Mouse (Mus musculus) midbrain, embryonic 15.5 days (tissue): ENCODE measurements around the gene Gm10840. TPM values are rescaled to one million over a fixed set of nuclear protein-coding genes. Genes with fewer than 3 reads are reported as not detected.

Experiments used
- ATAC-seq: fragments of 200-750 bp; cut with Nextera tagmentation; replicated peaks from 2 replicates; pipeline ENCODE4 v1.8.0; 2017; ENCODE audit warnings: moderate TSS enrichment
- H3K27ac ChIP-seq: fragments of 300-500 bp; sonication (generic); 2 replicates; pipeline ENCODE4 v1.5.1; 2015; ENCODE audit warnings: mild to moderate bottlenecking, inconsistent platforms
- H3K27me3 ChIP-seq: fragments of 300-500 bp; sonication (generic); replicated peaks from 2 replicates; pipeline ENCODE4 v1.6.1; 2015; ENCODE audit warnings: inconsistent platforms
- H3K36me3 ChIP-seq: fragments of 300-500 bp; sonication (generic); replicated peaks from 2 replicates; pipeline ENCODE4 v1.6.1; 2015; ENCODE audit warnings: inconsistent platforms
- H3K4me1 ChIP-seq: fragments of 300-500 bp; sonication (generic); 2 replicates; pipeline ENCODE4 v1.6.1; 2015; ENCODE audit warnings: inconsistent platforms
- H3K4me2 ChIP-seq: fragments of 300-500 bp; sonication (generic); 2 replicates; pipeline ENCODE4 v1.6.1; 2015; ENCODE audit warnings: inconsistent platforms, mild to moderate bottlenecking, moderate library complexity
- H3K4me3 ChIP-seq: fragments of 300-500 bp; sonication (generic); 2 replicates; pipeline ENCODE4 v1.5.1; 2015; ENCODE audit warnings: mild to moderate bottlenecking, inconsistent platforms
- H3K9ac ChIP-seq: fragments of 300-500 bp; sonication (generic); 2 replicates; pipeline ENCODE4 v1.6.1; 2015; ENCODE audit warnings: mild to moderate bottlenecking, inconsistent platforms
- H3K9me3 ChIP-seq: fragments of 300-500 bp; sonication (generic); 2 replicates; pipeline ENCODE4 v1.6.1; 2016; ENCODE audit warnings: inconsistent platforms
- WGBS: fragments of 180-500 bp; shearing (Covaris S2); methylation state at CpG from one replicate; pipeline ENCODE4 v1.1.7; 2015; ENCODE audit warnings: mixed read lengths; 5-methylcytosine and 5-hydroxymethylcytosine counted together
- polyA plus RNA-seq: library from polyadenylated mRNA; unstranded; fragments of >200 nt; fragmentation: Nextera tagmentation; extraction: Ambion mirVana; gene quantifications from 2 replicates; pipeline ENCODE4 v1.2.1, GENCODE M21; 2015

Gm10840 gene
- polyA plus RNA-seq, 1 experiment from 2014 or later, result 0.72 TPM

GRCm38 (mm10) chr11:106164601-106165180, 4.0 kb downstream of the Gm10840 start:
- H3K4me3 ChIP-seq, result no peak overlapping the region
- no peaks in the 10 kb centered on the region for H3K27me3 ChIP-seq
- no peak overlapping the region for H3K9ac ChIP-seq
- H3K4me1 ChIP-seq, result peaks cover 14% of the 10 kb centered on the region
- no peaks in the 10 kb centered on the region for H3K9me3 ChIP-seq
- peaks cover 21% of the 10 kb centered on the region; the same call in 1 of the 2 replicates for H3K36me3 ChIP-seq
- no peak for ATAC-seq
- WGBS, result 90% methylated on average over 16 of the region's 16 CpGs
- H3K27ac ChIP-seq, result no peak overlapping the region
- no peak overlapping the region for H3K4me2 ChIP-seq

GRCm38 (mm10) chr11:106167435-106167834, 6.8 kb downstream of the Gm10840 start:
- Histone ChIP-seq H3K4me3 (no peak overlapping the region), H3K36me3 (peaks cover 21% of the 10 kb centered on the region; the same call in 1 of the 2 replicates), H3K27me3 (no peaks in the 10 kb centered on the region), H3K27ac (no peak overlapping the region), H3K4me2 (no peak overlapping the region), H3K9ac (no peak overlapping the region), H3K9me3 (no peaks in the 10 kb centered on the region), H3K4me1 (no peaks in the 10 kb centered on the region)
- WGBS, result 92% methylated on average over 5 of the region's 5 CpGs
- ATAC-seq, result no peak

GRCm38 (mm10) chr11:106170807-106171206, 10.2 kb downstream of the Gm10840 start:
- H3K27me3 ChIP-seq, result no peaks in the 10 kb centered on the region
- WGBS, result 75% methylated on average over 7 of the region's 7 CpGs
- no peak overlapping the region for H3K4me2 ChIP-seq
- ATAC-seq, result no peak
- no peak overlapping the region for H3K27ac ChIP-seq
- no peaks in the 10 kb centered on the region for H3K4me1 ChIP-seq
- H3K9me3 ChIP-seq, result no peaks in the 10 kb centered on the region
- no peak overlapping the region for H3K4me3 ChIP-seq
- peaks cover 14% of the 10 kb centered on the region; the same call in 1 of the 2 replicates for H3K36me3 ChIP-seq
- H3K9ac ChIP-seq, result no peak overlapping the region

- Histone ChIP-seq H3K27ac (no peak overlapping the region), H3K9ac (no peak overlapping the region), H3K27me3 (no peaks in the 10 kb centered on the region), H3K4me1 (no peaks in the 10 kb centered on the region), H3K9me3 (no peaks in the 10 kb centered on the region), H3K36me3 (0 out of 2 replicates have a peak, but pooled peaks cover 1% of the 10 kb centered on the region), H3K4me2 (no peak overlapping the region), H3K4me3 (no peak overlapping the region)
- 93% methylated on average over 2 of the region's 2 CpGs for WGBS
- ATAC-seq, result no peak
Measured at GRCm38 (mm10) chr11:106173228-106173627, 12.6 kb downstream of the Gm10840 start.

GRCm38 (mm10) chr11:106174372-106174771, 13.7 kb downstream of the Gm10840 start:
- H3K27ac ChIP-seq, result no peak overlapping the region
- no peak overlapping the region for H3K4me2 ChIP-seq
- H3K9me3 ChIP-seq, result no peaks in the 10 kb centered on the region
- WGBS, result 90% methylated on average over 5 of the region's 5 CpGs
- H3K4me3 ChIP-seq, result no peak overlapping the region
- H3K36me3 ChIP-seq, result no peaks in the 10 kb centered on the region
- no peak for ATAC-seq
- no peaks in the 10 kb centered on the region for H3K4me1 ChIP-seq
- H3K9ac ChIP-seq, result no peak overlapping the region
- H3K27me3 ChIP-seq, result no peaks in the 10 kb centered on the region

GRCm38 (mm10) chr11:106175081-106175480, 14.4 kb downstream of the Gm10840 start:
- Histone ChIP-seq H3K4me1 (no peaks in the 10 kb centered on the region), H3K27ac (no peak overlapping the region), H3K4me2 (no peak overlapping the region), H3K4me3 (no peak overlapping the region), H3K36me3 (no peaks in the 10 kb centered on the region), H3K9me3 (no peaks in the 10 kb centered on the region), H3K27me3 (no peaks in the 10 kb centered on the region), H3K9ac (no peak overlapping the region)
- ATAC-seq, result no peak
- WGBS, result 74% methylated on average over 3 of the region's 3 CpGs

- H3K4me2 ChIP-seq, result no peak overlapping the region
- no peak for ATAC-seq
- H3K4me3 ChIP-seq, result no peak overlapping the region
- H3K36me3 ChIP-seq, result no peaks in the 10 kb centered on the region
- 91% methylated on average over 5 of the region's 5 CpGs for WGBS
- H3K27me3 ChIP-seq, result no peaks in the 10 kb centered on the region
- no peak overlapping the region for H3K9ac ChIP-seq
- no peaks in the 10 kb centered on the region for H3K9me3 ChIP-seq
- no peak overlapping the region for H3K27ac ChIP-seq
- no peaks in the 10 kb centered on the region for H3K4me1 ChIP-seq
Measured at GRCm38 (mm10) chr11:106176372-106176771, 15.7 kb downstream of the Gm10840 start.

GRCm38 (mm10) chr11:106178036-106178782, 17.6 kb downstream of the Gm10840 start:
- ATAC-seq, result no peak
- H3K36me3 ChIP-seq, result no peaks in the 10 kb centered on the region
- no peak overlapping the region for H3K27ac ChIP-seq
- WGBS, result 86% methylated on average over 5 of the region's 5 CpGs
- no peaks in the 10 kb centered on the region for H3K27me3 ChIP-seq
- no peak overlapping the region for H3K9ac ChIP-seq
- H3K4me1 ChIP-seq, result no peaks in the 10 kb centered on the region
- no peak overlapping the region for H3K4me2 ChIP-seq
- no peaks in the 10 kb centered on the region for H3K9me3 ChIP-seq
- H3K4me3 ChIP-seq, result no peak overlapping the region

- Histone ChIP-seq H3K27ac (no peak overlapping the region), H3K9me3 (no peaks in the 10 kb centered on the region), H3K4me1 (no peaks in the 10 kb centered on the region), H3K4me3 (no peak overlapping the region), H3K9ac (no peak overlapping the region), H3K4me2 (no peak overlapping the region), H3K27me3 (no peaks in the 10 kb centered on the region), H3K36me3 (no peaks in the 10 kb centered on the region)
- ATAC-seq, result no peak
- WGBS, result 79% methylated on average over 7 of the region's 7 CpGs
Measured at GRCm38 (mm10) chr11:106179711-106180448, 19.2 kb downstream of the Gm10840 start.

GRCm38 (mm10) chr11:106180449-106180801, 19.8 kb downstream of the Gm10840 start:
- H3K36me3 ChIP-seq, result no peaks in the 10 kb centered on the region
- H3K27ac ChIP-seq, result no peak overlapping the region
- H3K4me2 ChIP-seq, result no peak overlapping the region
- WGBS, result 88% methylated on average over 2 of the region's 2 CpGs
- H3K9ac ChIP-seq, result no peak overlapping the region
- no peak for ATAC-seq
- H3K9me3 ChIP-seq, result no peaks in the 10 kb centered on the region
- H3K4me1 ChIP-seq, result no peaks in the 10 kb centered on the region
- no peak overlapping the region for H3K4me3 ChIP-seq
- no peaks in the 10 kb centered on the region for H3K27me3 ChIP-seq

GRCm38 (mm10) chr11:106187326-106187725, 26.7 kb downstream of the Gm10840 start:
- no peak overlapping the region for H3K9ac ChIP-seq
- no peak overlapping the region for H3K27ac ChIP-seq
- H3K4me3 ChIP-seq, result no peak overlapping the region
- H3K9me3 ChIP-seq, result no peaks in the 10 kb centered on the region
- H3K4me2 ChIP-seq, result no peak overlapping the region
- peaks cover 3% of the 10 kb centered on the region for H3K4me1 ChIP-seq
- no peaks in the 10 kb centered on the region for H3K36me3 ChIP-seq
- no peak for ATAC-seq
- H3K27me3 ChIP-seq, result no peaks in the 10 kb centered on the region
- WGBS, result 96% methylated on average over 4 of the region's 4 CpGs

- no peaks in the 10 kb centered on the region for H3K27me3 ChIP-seq
- H3K4me1 ChIP-seq, result peaks cover 12% of the 10 kb centered on the region
- H3K9ac ChIP-seq, result no peak overlapping the region
- no peaks in the 10 kb centered on the region for H3K9me3 ChIP-seq
- no peaks in the 10 kb centered on the region for H3K36me3 ChIP-seq
- no peak overlapping the region for H3K4me3 ChIP-seq
- no peak overlapping the region for H3K4me2 ChIP-seq
- no peak for ATAC-seq
- H3K27ac ChIP-seq, result no peak overlapping the region
- 94% methylated on average over 3 of the region's 3 CpGs for WGBS
Measured at GRCm38 (mm10) chr11:106191716-106192115, 31.1 kb downstream of the Gm10840 start.
